Mouse (Mus musculus) kidney, postnatal 0 days (tissue): ENCODE measurements around the gene Gal3st2c. TPM values are rescaled to one million over a fixed set of nuclear protein-coding genes. Genes with fewer than 3 reads are reported as not detected.
"Not testable (repeated sequence)": the region's sequence is repeated elsewhere in the genome, so short reads cannot be mapped to it uniquely, and the experiment has no call there.

Source experiments
- ATAC-seq: fragments of 200-750 bp; cut with Nextera tagmentation; replicated peaks from 2 replicates; pipeline ENCODE4 v1.8.0; 2017; ENCODE audit warnings: low read depth, moderate number of reproducible peaks, moderate TSS enrichment, moderate library complexity; ENCODE audit not compliant: low FRiP score
- DNase-seq: peaks from one replicate; pipeline ENCODE4 v3.0.0-alpha.2; 2016; ENCODE audit warnings: low spot score
- H3K27ac ChIP-seq: fragments of 300-500 bp; sonication (generic); 2 replicates; pipeline ENCODE4 v1.5.1; 2014; ENCODE audit warnings: mild to moderate bottlenecking
- H3K27me3 ChIP-seq: fragments of 300-500 bp; sonication (generic); 2 replicates; pipeline ENCODE4 v1.6.1; 2014; ENCODE audit warnings: low read length, mixed read lengths; ENCODE audit not compliant: insufficient read depth
- H3K36me3 ChIP-seq: fragments of 300-500 bp; sonication (generic); 2 replicates; pipeline ENCODE4 v1.6.1; 2014; ENCODE audit warnings: low read length, mixed read lengths; ENCODE audit not compliant: insufficient read depth
- H3K4me1 ChIP-seq: fragments of 300-500 bp; sonication (generic); replicated peaks from 2 replicates; pipeline ENCODE4 v1.6.1; 2014; ENCODE audit warnings: antibody characterized with exemption, low read length, mixed read lengths; ENCODE audit not compliant: insufficient read depth
- H3K4me2 ChIP-seq: fragments of 300-500 bp; sonication (generic); 2 replicates; pipeline ENCODE4 v1.6.1; 2014; ENCODE audit warnings: mild to moderate bottlenecking, low read length, moderate library complexity, mixed read lengths
- H3K4me3 ChIP-seq: fragments of 300-500 bp; sonication (generic); replicated peaks from 2 replicates; pipeline ENCODE4 v1.5.1; 2014; ENCODE audit warnings: low read depth, low read length
- H3K9ac ChIP-seq: fragments of 300-500 bp; sonication (generic); 2 replicates; pipeline ENCODE4 v1.6.1; 2014; ENCODE audit warnings: low read depth, low read length
- H3K9me3 ChIP-seq: fragments of 300-500 bp; sonication (generic); replicated peaks from 2 replicates; pipeline ENCODE4 v1.6.1; 2016; ENCODE audit warnings: low read length, inconsistent platforms, mixed read lengths
- CTCF ChIP-seq: IDR thresholded peaks from 2 replicates; pipeline ENCODE4 v1.5.1; 2016; ENCODE audit warnings: antibody characterized with exemption, low read depth, mild to moderate bottlenecking, moderate library complexity
- WGBS: fragments of 180-500 bp; shearing (Covaris S2); extraction: QIAGEN DNeasy Blood & Tissue Kit; methylation state at CpG from one replicate; pipeline ENCODE4 v1.1.7; 2014; 5-methylcytosine and 5-hydroxymethylcytosine counted together
- polyA plus RNA-seq: library from polyadenylated mRNA; unstranded; fragments of >200 nt; fragmentation: Nextera tagmentation; extraction: Ambion mirVana; gene quantifications from 2 replicates; pipeline ENCODE4 v1.2.1, GENCODE M21; 2015

Gal3st2c gene
- polyA plus RNA-seq, 1 experiment from 2014 or later: not detected

GRCm38 (mm10) chr1:93986167-93986566 lies 4.1 kb upstream of the Gal3st2c start:
- Histone ChIP-seq H3K4me2 (no peak overlapping the region), H3K36me3 (no peaks in the 10 kb centered on the region), H3K27me3 (no peaks in the 10 kb centered on the region), H3K4me3 (no peak overlapping the region), H3K4me1 (no peaks in the 10 kb centered on the region), H3K9me3 (no peaks in the 10 kb centered on the region), H3K27ac (no peak overlapping the region), H3K9ac (no peak overlapping the region)
- DNase-seq: no peak
- TF ChIP-seq CTCF: no peak
- no peak for ATAC-seq
- 77% methylated on average over 3 of the region's 3 CpGs for WGBS

GRCm38 (mm10) chr1:93988786-93989185 lies 1.5 kb upstream of the Gal3st2c start:
- Histone ChIP-seq H3K4me2 (no peak overlapping the region), H3K4me3 (no peak overlapping the region), H3K9ac (no peak overlapping the region), H3K27me3 (no peaks in the 10 kb centered on the region), H3K27ac (no peak overlapping the region), H3K9me3 (no peaks in the 10 kb centered on the region), H3K36me3 (no peaks in the 10 kb centered on the region), H3K4me1 (no peaks in the 10 kb centered on the region)
- TF ChIP-seq CTCF: peak; percentile 4; the same call in 1 of the 2 replicates
- 65% methylated on average over 3 of the region's 3 CpGs for WGBS
- ATAC-seq (no peak), DNase-seq (no peak)

- WGBS: 78% methylated on average over 2 of the region's 2 CpGs
- H3K27ac ChIP-seq, H3K27me3 ChIP-seq, DNase-seq, H3K9me3 ChIP-seq, H3K4me3 ChIP-seq, H3K4me2 ChIP-seq, H3K4me1 ChIP-seq, H3K9ac ChIP-seq, H3K36me3 ChIP-seq, ATAC-seq: not testable (repeated sequence)
Observed at GRCm38 (mm10) chr1:93991068-93991467, 759 bp downstream of the Gal3st2c start.

- H3K9ac ChIP-seq, ATAC-seq, H3K9me3 ChIP-seq, DNase-seq, H3K4me3 ChIP-seq, H3K27ac ChIP-seq, H3K36me3 ChIP-seq, H3K4me1 ChIP-seq, H3K4me2 ChIP-seq, H3K27me3 ChIP-seq: not testable (repeated sequence)
- 82% methylated on average over 3 of the region's 3 CpGs for WGBS
Observed at GRCm38 (mm10) chr1:93991491-93991890, 1.2 kb downstream of the Gal3st2c start.

GRCm38 (mm10) chr1:94001023-94001422 lies 10.7 kb downstream of the Gal3st2c start:
- DNase-seq (no peak), ATAC-seq (no peak)
- Histone ChIP-seq H3K27me3 (no peaks in the 10 kb centered on the region), H3K4me1 (no peaks in the 10 kb centered on the region), H3K4me3 (no peak overlapping the region), H3K27ac (no peak overlapping the region), H3K9me3 (no peaks in the 10 kb centered on the region), H3K9ac (no peak overlapping the region), H3K36me3 (no peaks in the 10 kb centered on the region), H3K4me2 (no peak overlapping the region)
- WGBS: 77% methylated on average over 2 of the region's 2 CpGs
- TF ChIP-seq CTCF: no peak

GRCm38 (mm10) chr1:94005954-94006506 lies 15.7 kb downstream of the Gal3st2c start:
- H3K4me2 ChIP-seq, H3K36me3 ChIP-seq, ATAC-seq, H3K27ac ChIP-seq, H3K4me3 ChIP-seq, DNase-seq, H3K9ac ChIP-seq, H3K9me3 ChIP-seq, H3K4me1 ChIP-seq, H3K27me3 ChIP-seq: not testable (repeated sequence)
- 55% methylated on average over 2 of the region's 2 CpGs for WGBS

GRCm38 (mm10) chr1:94008826-94009225 lies 18.5 kb downstream of the Gal3st2c start:
- H3K27ac ChIP-seq, ATAC-seq, H3K9me3 ChIP-seq, H3K4me1 ChIP-seq, DNase-seq, H3K4me2 ChIP-seq, H3K4me3 ChIP-seq, H3K9ac ChIP-seq, H3K36me3 ChIP-seq, H3K27me3 ChIP-seq: not testable (repeated sequence)
- 78% methylated on average over 15 of the region's 19 CpGs for WGBS
